Mouse (Mus musculus): Measurements from ENCODE around the gene Gprc5c.

- TF ChIP-seq CTCF (IDR thresholded peaks at IDR 0.05), result no peak
- no peak for TF ChIP-seq EP300 (IDR thresholded peaks at IDR 0.05)
Measured at GRCm38 (mm10) chr11:114883251-114883789, 32.4 kb downstream of the Gprc5c start.

Measured in lung, postnatal 0 days (tissue).